Mouse (Mus musculus) bone marrow, adult 2 months (tissue): ENCODE measurements around the gene Dctpp1. TPM values are rescaled to one million over a fixed set of nuclear protein-coding genes. Genes with fewer than 3 reads are reported as not detected.

ENCODE experiments used
- H3K27ac ChIP-seq: fragments of 200-500 bp; 2 replicates; pipeline ENCODE4 v1.5.1; 2012; ENCODE audit warnings: low read depth, mild to moderate bottlenecking, control low read depth, inconsistent platforms, low read length; ENCODE audit not compliant: control insufficient read depth, poor library complexity, insufficient read depth
- H3K4me1 ChIP-seq: fragments of 200-500 bp; 2 replicates; pipeline ENCODE4 v1.6.1; 2011; ENCODE audit warnings: low read length; ENCODE audit not compliant: control insufficient read depth, insufficient read depth
- H3K4me3 ChIP-seq: fragments of 200-500 bp; replicated peaks from 2 replicates; pipeline ENCODE3; 2011; ENCODE audit warnings: mild to moderate bottlenecking, low read depth, low read length, control low read depth; ENCODE audit not compliant: control insufficient read depth
- CTCF ChIP-seq: fragments of 200-500 bp; IDR thresholded peaks from 2 replicates; pipeline ENCODE4 v1.5.1; 2011; ENCODE audit warnings: low read length, control low read depth; ENCODE audit not compliant: control insufficient read depth, insufficient read depth
- POLR2A ChIP-seq: fragments of 200-500 bp; IDR thresholded peaks from 2 replicates; pipeline ENCODE4 v1.6.1; 2011; ENCODE audit warnings: low read depth, mild to moderate bottlenecking, control low read depth, low read length, borderline replicate concordance; ENCODE audit not compliant: control insufficient read depth
- WGBS: fragments of 180-500 bp; shearing (Covaris S2); methylation state at CpG from one replicate; pipeline ENCODE4 v1.1.7; 2018; 5-methylcytosine and 5-hydroxymethylcytosine counted together
- polyA plus RNA-seq: library from polyadenylated mRNA; stranded (reverse); fragments of >200 nt; gene quantifications from 2 replicates; pipeline ENCODE4 v1.2.4, GENCODE M21; 2011; ENCODE audit warnings: low replicate concordance; ENCODE audit not compliant: missing spikeins, insufficient read depth, insufficient read length

The Dctpp1 gene
- polyA plus RNA-seq = 23.2 and 50.6 TPM in 2 replicates

- Histone ChIP-seq H3K27ac (peak within 1 kb of the TSS; percentile 40), H3K4me1 (peaks cover 3% of the 10 kb centered on the region), H3K4me3 (peak within 1 kb of the TSS; percentile 94)
- under 1% methylated on average over 50 of the region's 50 CpGs for WGBS
- TF ChIP-seq POLR2A (peak; percentile 90), CTCF (peak; percentile 92)
Observed at GRCm38 (mm10) chr7:127260309-127261111, at the start of gene Dctpp1. Gene Dctpp1, minus strand, starts transcription at chr7:127260709.

- no peak overlapping the region for H3K4me3 ChIP-seq
- H3K27ac ChIP-seq = no peak overlapping the region
- no peaks in the 10 kb centered on the region for H3K4me1 ChIP-seq
- 87% methylated on average over 12 of the region's 12 CpGs for WGBS
- TF ChIP-seq POLR2A (no peak), CTCF (no peak)
Observed at GRCm38 (mm10) chr7:127309951-127310350, 49.4 kb upstream of the Dctpp1 start.

GRCm38 (mm10) chr7:127308887-127309286 lies 48.4 kb upstream of the Dctpp1 start:
- WGBS = 86% methylated on average over 4 of the region's 4 CpGs
- TF ChIP-seq POLR2A (no peak), CTCF (peak; percentile 33; the same call in 1 of the 2 replicates)
- Histone ChIP-seq H3K27ac (no peak overlapping the region), H3K4me1 (no peaks in the 10 kb centered on the region), H3K4me3 (no peak overlapping the region)

- WGBS = 81% methylated on average over 2 of the region's 2 CpGs
- no peak overlapping the region for H3K4me3 ChIP-seq
- H3K4me1 ChIP-seq = no peaks in the 10 kb centered on the region
- no peak overlapping the region for H3K27ac ChIP-seq
- TF ChIP-seq POLR2A (no peak), CTCF (no peak)
Observed at GRCm38 (mm10) chr7:127308431-127308830, 47.9 kb upstream of the Dctpp1 start.

- Histone ChIP-seq H3K4me1 (no peaks in the 10 kb centered on the region; the same call in 1 of the 2 replicates), H3K27ac (no peak overlapping the region), H3K4me3 (no peak overlapping the region)
- 83% methylated on average over 5 of the region's 5 CpGs for WGBS
- no peak for TF ChIP-seq POLR2A
- no peak for TF ChIP-seq CTCF
Observed at GRCm38 (mm10) chr7:127297586-127298193, 37.2 kb upstream of the Dctpp1 start.

- peak overlapping the region; percentile 92 for H3K27ac ChIP-seq
- H3K4me1 ChIP-seq = no peaks in the 10 kb centered on the region; the same call in 1 of the 2 replicates
- peak overlapping the region; percentile 75 for H3K4me3 ChIP-seq
- 51% methylated on average over 5 of the region's 5 CpGs for WGBS
- TF ChIP-seq CTCF = no peak
- no peak for TF ChIP-seq POLR2A
Observed at GRCm38 (mm10) chr7:127296786-127297555, 36.5 kb upstream of the Dctpp1 start.

- Histone ChIP-seq H3K4me3 (peak within 1 kb of the TSS; percentile 75), H3K4me1 (no peaks in the 10 kb centered on the region; the same call in 1 of the 2 replicates), H3K27ac (peak within 1 kb of the TSS; percentile 92)
- TF ChIP-seq POLR2A = peak; percentile 48; the same call in 1 of the 2 replicates
- TF ChIP-seq CTCF = no peak
- WGBS = 1% methylated on average over 11 of the region's 11 CpGs
Observed at GRCm38 (mm10) chr7:127296098-127296497, 35.6 kb upstream of the Dctpp1 start, which contains the start of gene Itgal. Gene Itgal, plus strand, starts transcription at chr7:127296260.

GRCm38 (mm10) chr7:127290142-127290541 lies 29.6 kb upstream of the Dctpp1 start:
- Histone ChIP-seq H3K4me3 (no peak overlapping the region), H3K27ac (peak overlapping the region; percentile 12; the same call in 1 of the 2 replicates), H3K4me1 (peaks cover 8% of the 10 kb centered on the region)
- WGBS = 6% methylated on average over 8 of the region's 8 CpGs
- TF ChIP-seq POLR2A = no peak
- no peak for TF ChIP-seq CTCF
